ENCODE assay signal across 21 mouse cellular contexts in the genomic region with DNA sequence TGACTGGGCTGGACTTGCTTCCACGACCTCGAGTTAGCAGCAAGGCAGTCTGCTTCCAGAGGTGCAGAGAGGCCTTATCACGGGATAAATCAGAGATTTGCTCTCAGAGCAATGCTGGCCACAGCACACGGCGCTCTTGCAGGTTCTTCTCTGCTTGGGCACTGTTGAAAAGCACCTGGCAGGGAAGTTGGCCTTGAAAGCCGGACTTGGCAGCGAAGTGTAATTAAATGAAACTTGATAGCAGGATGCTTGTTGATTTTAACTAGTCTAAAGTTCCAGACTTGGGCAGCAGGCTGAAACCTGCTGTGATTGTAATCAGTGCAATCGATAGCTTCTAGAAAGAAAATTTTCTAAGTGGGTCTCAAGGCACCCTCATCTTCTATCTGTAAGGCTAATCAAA.
A peak's percentile ranks its signal among the peaks of the same experiment; 100 is the strongest.
DNase-seq lines count a peak whose midpoint lies in the region; ATAC-seq and TF ChIP-seq lines count a peak whose summit lies in the region.
"Had no signal": no experiment of that assay in that cellular context is flagged by ENCODE, and none has a peak within 500 bp of the region (broad histone marks: within the 10 kb centered on the region; RNA-seq: fewer than 3 reads in every experiment).

No protein-coding gene starts in this region.

- H3K27me3 ChIP-seq in liver, adult 2 months (ENCODE audit: control insufficient read depth, insufficient read depth, low read length), result no peaks in the 10 kb centered on the region
- H3K27me3 ChIP-seq in liver, postnatal 0 days (ENCODE audit: insufficient read depth, low read length), result no peaks in the 10 kb centered on the region
- H3K27me3 ChIP-seq in embryonic facial prominence, embryonic 11.5 days (ENCODE audit: control insufficient read depth, insufficient read depth, low read length), result no peaks in the 10 kb centered on the region
- H3K27me3 ChIP-seq: hindbrain, embryonic 13.5 days; liver, embryonic 13.5 days; midbrain, embryonic 12.5 days had no signal

- DNase-seq in liver, adult 2 months (ENCODE audit: extremely low read depth, low read depth, low spot score), result peak; percentile 26
- no peak for DNase-seq in liver, postnatal 0 days
- peak; percentile 49 for DNase-seq in embryonic facial prominence, embryonic 11.5 days (ENCODE audit: low spot score)
- DNase-seq in kidney, adult 8-10 months, result peak; percentile 21 to 38
- DNase-seq in kidney, postnatal 14 days, result peak; percentile 22
- no peak for DNase-seq in cerebellum, postnatal 14 days
- no peak for DNase-seq in spleen, postnatal 14 days (ENCODE audit: low spot score in 2 of 2)
- no peak for DNase-seq in spleen, postnatal 36 days (ENCODE audit: low spot score in 2 of 2)
- DNase-seq: B cell, adult 2 months; cerebellum, adult 8-10 months; gastrocnemius, adult 2 months; heart, postnatal 10 days; layer of hippocampus, adult 9-11 months; liver, embryonic 13.5 days had no signal

- H3K4me3 ChIP-seq in liver, adult 2 months (ENCODE audit: insufficient read depth, low read depth, low read length), result no peak overlapping the region
- H3K4me3 ChIP-seq in liver, postnatal 0 days (ENCODE audit: low read depth, low read length), result no peak overlapping the region
- no peak overlapping the region for H3K4me3 ChIP-seq in embryonic facial prominence, embryonic 11.5 days (ENCODE audit: low read depth, low read length)
- H3K4me3 ChIP-seq: embryonic facial prominence, embryonic 13.5 days; gastrocnemius, adult 2 months; hindbrain, embryonic 13.5 days; left cerebral cortex, adult 2 months; limb, embryonic 10.5 days; liver, embryonic 13.5 days; midbrain, embryonic 12.5 days had no signal

- no peaks in the 10 kb centered on the region for H3K9me3 ChIP-seq in liver, postnatal 0 days (ENCODE audit: low read length)
- no peaks in the 10 kb centered on the region for H3K9me3 ChIP-seq in embryonic facial prominence, embryonic 11.5 days (replicated peaks; ENCODE audit: control insufficient read depth, low read length)
- H3K9me3 ChIP-seq: embryonic facial prominence, embryonic 13.5 days; hindbrain, embryonic 13.5 days; limb, embryonic 10.5 days; liver, embryonic 13.5 days; midbrain, embryonic 12.5 days had no signal

- H3K9ac ChIP-seq in liver, adult 2 months (ENCODE audit: low read depth, low read length), result no peak overlapping the region
- H3K9ac ChIP-seq in liver, postnatal 0 days (replicated peaks), result no peak overlapping the region
- no peak overlapping the region for H3K9ac ChIP-seq in embryonic facial prominence, embryonic 11.5 days (replicated peaks; ENCODE audit: low read length)
- H3K9ac ChIP-seq: embryonic facial prominence, embryonic 13.5 days; hindbrain, embryonic 13.5 days; liver, embryonic 13.5 days; midbrain, embryonic 12.5 days had no signal

- H3K36me3 ChIP-seq in liver, adult 2 months (ENCODE audit: control insufficient read depth, insufficient read depth, low read length), result no peaks in the 10 kb centered on the region
- H3K36me3 ChIP-seq in liver, postnatal 0 days (replicated peaks; ENCODE audit: insufficient read depth, low read length), result no peaks in the 10 kb centered on the region
- H3K36me3 ChIP-seq in embryonic facial prominence, embryonic 11.5 days (replicated peaks; ENCODE audit: control insufficient read depth, insufficient read depth, low read depth, low read length), result no peaks in the 10 kb centered on the region
- H3K36me3 ChIP-seq: embryonic facial prominence, embryonic 13.5 days; hindbrain, embryonic 13.5 days; limb, embryonic 10.5 days; liver, embryonic 13.5 days; midbrain, embryonic 12.5 days had no signal

- 0 out of 2 replicates have a peak, but pooled peaks cover 2% of the 10 kb centered on the region for H3K4me1 ChIP-seq in liver, adult 2 months (ENCODE audit: control insufficient read depth, insufficient read depth, low read length)
- no peaks in the 10 kb centered on the region for H3K4me1 ChIP-seq in liver, postnatal 0 days (ENCODE audit: insufficient read depth)
- no peaks in the 10 kb centered on the region for H3K4me1 ChIP-seq in embryonic facial prominence, embryonic 11.5 days (ENCODE audit: control insufficient read depth, insufficient read depth, low read length)
- H3K4me1 ChIP-seq: liver, embryonic 13.5 days had no signal

- no peak for ATAC-seq in liver, postnatal 0 days
- ATAC-seq in embryonic facial prominence, embryonic 11.5 days (replicated peaks; ENCODE audit: insufficient number of reproducible peaks, low FRiP score, low TSS enrichment, low read depth), result no peak
- ATAC-seq: intestine, embryonic 16.5 days had no signal

- no peak overlapping the region for H3K4me2 ChIP-seq in liver, postnatal 0 days (ENCODE audit: low read depth, low read length)
- H3K4me2 ChIP-seq in embryonic facial prominence, embryonic 11.5 days (ENCODE audit: low read depth, low read length), result no peak overlapping the region
- H3K4me2 ChIP-seq: embryonic facial prominence, embryonic 13.5 days; heart, embryonic 11.5 days; hindbrain, embryonic 13.5 days; liver, embryonic 13.5 days; midbrain, embryonic 12.5 days had no signal

- TF ChIP-seq POLR2A in liver, adult 2 months (IDR thresholded peaks at IDR 0.05; ENCODE audit: extremely low read depth, insufficient read depth, low read length), result no peak

- no peak for TF ChIP-seq CTCF in liver, adult 2 months (IDR thresholded peaks at IDR 0.05; ENCODE audit: low read depth, low read length)
- TF ChIP-seq CTCF in liver, postnatal 0 days (IDR thresholded peaks at IDR 0.05; ENCODE audit: low read depth), result no peak

- H3K79me2 ChIP-seq in liver, adult 2 months (ENCODE audit: control insufficient read depth, insufficient read depth, low read length), result no peaks in the 10 kb centered on the region

- no peak overlapping the region for H3K27ac ChIP-seq in liver, adult 2 months (replicated peaks; ENCODE audit: insufficient read depth, low read depth, low read length)
- no peak overlapping the region for H3K27ac ChIP-seq in liver, postnatal 0 days (ENCODE audit: low read depth)
- no peak overlapping the region for H3K27ac ChIP-seq in embryonic facial prominence, embryonic 11.5 days (replicated peaks; ENCODE audit: low read depth, low read length)
- H3K27ac ChIP-seq: embryonic facial prominence, embryonic 13.5 days; gastrocnemius, adult 2 months; hindbrain, embryonic 13.5 days; left cerebral cortex, adult 2 months; limb, embryonic 10.5 days; liver, embryonic 13.5 days; midbrain, embryonic 12.5 days had no signal

- 16% methylated on average over 8 of the region's 8 CpGs for WGBS in liver, adult 2 months
- WGBS in liver, postnatal 0 days (ENCODE audit: insufficient replicate concordance), result 58% methylated on average over 8 of the region's 8 CpGs
- 34% methylated on average over 8 of the region's 8 CpGs for WGBS in embryonic facial prominence, embryonic 11.5 days

- no peak for TF ChIP-seq EP300 in liver, postnatal 0 days (IDR thresholded peaks at IDR 0.05; ENCODE audit: low read depth)

Comparison
In these comparisons a context has a peak if more than half of its experiments do, and no peak if none do; other contexts are left out.
1. DNase-seq: peak in liver, adult 2 months (single experiment), embryonic facial prominence, embryonic 11.5 days (single experiment), kidney, adult 8-10 months (2 of 2) and kidney, postnatal 14 days (single experiment); none in liver, postnatal 0 days (single experiment), cerebellum, postnatal 14 days (0 of 2), spleen, postnatal 14 days (0 of 2) and spleen, postnatal 36 days (0 of 2).